Mouse (Mus musculus) left cerebral cortex, adult 2 months (tissue): Measurements from ENCODE around the gene Ttyh3. TPM values are rescaled to one million over a fixed set of nuclear protein-coding genes. Genes with fewer than 3 reads are reported as not detected.

Source experiments
- DNase-seq, 2 experiments: peaks; one replicate each; pipeline ENCODE4 v3.0.0; 2021 to 2022; ENCODE audit warnings: low spot score in 2 of 2, mixed read lengths in 1 of 2; ENCODE audit errors: extremely low spot score in 1 of 2
- H3K27ac ChIP-seq: fragments of 200-600 bp; 2 replicates; pipeline ENCODE4 v1.8.1; 2022
- H3K4me3 ChIP-seq: fragments of 200-600 bp; 2 replicates; pipeline ENCODE4 v1.8.1; 2022
- CTCF ChIP-seq: fragments of 200-600 bp; IDR thresholded peaks from 2 replicates; pipeline ENCODE4 v1.8.1; 2022; ENCODE audit warnings: antibody characterized with exemption, mild to moderate bottlenecking, moderate library complexity
- intact Hi-C: fragments of 180-260 bp; cut with DNase I; formaldehyde crosslinking; loops from one replicate; pipeline ENCODE4 v1.15.1; 2025
- total RNA-seq, 2 experiments: library from RNA; stranded (reverse); gene quantifications; 2 replicates each; pipeline ENCODE4 v1.2.3; 2021

The Ttyh3 gene
- total RNA-seq, 2 experiments from 2014 or later: 244 to 247 TPM

DNA sequence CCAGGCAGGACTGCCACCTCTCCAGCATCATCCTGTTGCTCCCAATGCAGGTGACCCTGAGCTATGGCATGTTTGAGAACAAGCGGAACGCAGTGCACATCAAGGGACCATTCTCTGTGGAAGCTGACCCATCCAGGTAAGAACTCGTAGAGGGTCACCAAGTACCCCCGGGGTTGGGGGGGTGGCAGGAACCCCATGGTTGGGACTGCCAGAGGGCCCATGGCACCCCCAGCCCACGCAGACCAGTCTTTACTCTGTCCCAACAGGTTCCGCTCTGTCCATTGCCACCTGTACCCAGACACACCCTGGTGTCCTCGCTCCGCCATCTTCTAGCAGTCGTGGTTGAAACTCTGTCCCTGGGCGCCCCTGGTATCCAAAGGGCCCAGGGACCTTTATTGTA is 34.7 kb downstream of the Ttyh3 start:
- no peak overlapping the region for H3K4me3 ChIP-seq
- H3K27ac ChIP-seq: no peak overlapping the region
- no peak for DNase-seq
- TF ChIP-seq CTCF: no peak
- intact Hi-C loops: no loop called here

DNA sequence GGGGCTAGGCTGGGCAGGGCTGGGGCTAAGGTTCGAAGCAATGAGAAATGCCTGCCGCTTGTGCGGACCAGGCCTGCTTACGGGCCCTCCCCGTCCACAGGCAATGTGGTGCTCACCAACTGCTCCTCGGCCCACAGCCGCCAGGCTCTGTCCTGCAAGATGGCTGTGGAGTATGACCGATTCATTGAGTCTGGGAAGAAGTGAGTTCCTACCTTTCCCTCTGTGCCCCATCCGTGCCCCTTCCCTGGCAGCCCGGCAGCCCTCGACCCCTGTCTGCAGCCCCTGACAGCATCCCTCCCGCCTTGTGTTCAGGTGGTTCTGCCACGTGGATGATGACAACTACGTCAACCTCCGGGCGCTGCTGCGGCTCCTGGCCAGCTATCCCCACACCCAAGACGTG is 36.6 kb downstream of the Ttyh3 start:
- H3K27ac ChIP-seq: no peak overlapping the region
- no peak for DNase-seq
- intact Hi-C loops: no loop called here
- TF ChIP-seq CTCF: no peak
- H3K4me3 ChIP-seq: no peak overlapping the region

DNA sequence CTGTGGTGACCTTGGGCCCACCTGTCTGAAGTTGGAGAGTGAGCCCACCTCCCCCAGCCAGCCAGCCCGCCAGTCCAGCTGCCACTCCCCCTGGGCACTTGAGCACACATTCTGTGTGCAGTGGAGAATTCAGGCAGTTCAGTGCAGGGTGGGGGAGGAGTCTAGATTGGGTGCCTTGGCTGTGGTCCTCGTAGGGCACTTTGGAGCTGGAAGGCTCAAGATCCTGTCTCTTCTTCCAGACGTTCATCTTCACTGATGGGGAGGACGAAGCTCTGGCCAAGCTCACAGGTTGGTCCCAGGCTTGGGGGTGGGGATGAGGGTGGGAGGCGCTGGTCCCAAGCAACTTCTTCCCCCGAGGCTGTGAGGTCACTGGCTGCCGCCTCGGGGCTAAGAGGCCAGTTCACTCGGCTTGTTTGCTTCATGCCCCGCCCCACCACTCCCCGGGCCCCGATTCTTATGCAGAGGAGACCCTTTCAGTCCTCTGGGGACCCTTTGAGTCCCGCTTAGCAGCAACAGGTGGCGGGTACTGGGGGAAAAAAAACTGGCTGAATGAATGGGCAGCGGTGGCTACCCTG is 37.1 kb downstream of the Ttyh3 start:
- H3K4me3 ChIP-seq: peak overlapping the region; percentile 40; the same call in 1 of the 2 replicates
- H3K27ac ChIP-seq: peak overlapping the region; percentile 83; the same call in 1 of the 2 replicates
- intact Hi-C loops: no loop called here
- DNase-seq: no peak
- no peak for TF ChIP-seq CTCF

DNA sequence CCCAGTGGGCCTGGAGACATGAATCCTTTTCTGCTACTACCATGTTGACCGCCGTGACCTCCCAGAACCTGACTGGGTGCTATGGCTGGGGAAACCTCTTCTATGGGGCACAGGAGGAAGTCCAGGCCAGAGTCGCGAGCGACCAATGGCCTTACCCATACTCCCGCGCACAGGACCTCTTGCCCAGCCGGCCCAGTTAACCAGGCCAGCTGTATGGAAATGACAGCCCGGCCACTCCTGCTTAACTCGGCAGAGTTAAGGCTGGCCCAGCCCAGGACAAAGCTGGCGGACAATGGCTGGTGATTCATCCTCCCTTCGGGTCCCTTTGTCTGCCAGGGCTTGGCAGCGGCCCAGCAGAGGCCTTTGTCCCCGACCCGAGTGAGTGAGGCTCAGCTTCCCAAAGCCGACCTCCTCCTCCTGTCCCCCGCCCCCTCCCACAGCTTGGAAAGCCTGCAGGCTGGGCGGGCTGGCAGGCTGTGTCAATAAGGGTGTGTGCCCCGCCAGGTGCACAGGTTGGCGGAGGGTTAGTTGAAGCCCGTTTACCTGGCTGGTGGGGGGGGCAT is 37.7 kb downstream of the Ttyh3 start:
- no peak for TF ChIP-seq CTCF
- Histone ChIP-seq H3K27ac (peak overlapping the region; percentile 83), H3K4me3 (peak overlapping the region; percentile 40)
- DNase-seq: peak in 1 of 2 experiments; percentile 62
- intact Hi-C loops: no loop called here

DNA sequence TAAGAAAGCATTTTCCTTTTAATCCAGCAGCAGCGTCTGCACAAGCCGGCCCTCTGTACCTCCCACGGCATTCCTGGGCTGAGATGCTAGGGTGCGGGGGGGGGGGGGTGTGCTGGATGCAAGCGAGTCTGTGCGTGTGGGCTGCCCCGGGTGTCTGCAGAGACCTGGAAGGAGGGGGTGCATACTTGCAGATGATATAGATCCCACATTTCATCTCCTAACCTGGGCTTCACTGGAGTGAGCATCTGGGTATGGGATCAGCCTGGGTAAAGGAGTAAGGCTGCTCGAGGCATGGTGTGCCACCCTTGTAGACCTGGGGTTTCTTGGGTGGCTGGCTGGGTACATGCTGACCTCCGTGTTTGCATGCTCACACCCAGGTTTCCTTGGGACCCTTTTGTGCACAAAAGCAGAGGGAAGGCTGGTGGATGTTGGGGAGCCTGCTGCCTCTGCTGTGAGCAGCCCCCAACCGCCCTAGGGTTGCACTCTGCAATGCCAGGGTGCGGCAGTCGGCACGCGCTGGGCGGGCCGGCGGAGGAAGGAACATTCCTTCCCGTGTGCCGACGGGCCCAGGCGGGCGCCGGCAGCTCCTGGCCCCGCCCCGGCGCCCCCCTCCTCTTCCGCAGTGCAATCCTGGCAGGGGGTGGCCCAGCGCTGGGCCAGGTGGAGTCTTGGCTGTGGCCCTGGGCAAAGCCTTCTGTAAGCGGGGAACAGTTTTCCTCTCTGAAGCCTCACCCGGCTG is 38.4 kb downstream of the Ttyh3 start:
- DNase-seq: no peak
- TF ChIP-seq CTCF: no peak
- H3K4me3 ChIP-seq: peak overlapping the region; percentile 40
- intact Hi-C loops: no loop called here
- H3K27ac ChIP-seq: peak overlapping the region; percentile 83

DNA sequence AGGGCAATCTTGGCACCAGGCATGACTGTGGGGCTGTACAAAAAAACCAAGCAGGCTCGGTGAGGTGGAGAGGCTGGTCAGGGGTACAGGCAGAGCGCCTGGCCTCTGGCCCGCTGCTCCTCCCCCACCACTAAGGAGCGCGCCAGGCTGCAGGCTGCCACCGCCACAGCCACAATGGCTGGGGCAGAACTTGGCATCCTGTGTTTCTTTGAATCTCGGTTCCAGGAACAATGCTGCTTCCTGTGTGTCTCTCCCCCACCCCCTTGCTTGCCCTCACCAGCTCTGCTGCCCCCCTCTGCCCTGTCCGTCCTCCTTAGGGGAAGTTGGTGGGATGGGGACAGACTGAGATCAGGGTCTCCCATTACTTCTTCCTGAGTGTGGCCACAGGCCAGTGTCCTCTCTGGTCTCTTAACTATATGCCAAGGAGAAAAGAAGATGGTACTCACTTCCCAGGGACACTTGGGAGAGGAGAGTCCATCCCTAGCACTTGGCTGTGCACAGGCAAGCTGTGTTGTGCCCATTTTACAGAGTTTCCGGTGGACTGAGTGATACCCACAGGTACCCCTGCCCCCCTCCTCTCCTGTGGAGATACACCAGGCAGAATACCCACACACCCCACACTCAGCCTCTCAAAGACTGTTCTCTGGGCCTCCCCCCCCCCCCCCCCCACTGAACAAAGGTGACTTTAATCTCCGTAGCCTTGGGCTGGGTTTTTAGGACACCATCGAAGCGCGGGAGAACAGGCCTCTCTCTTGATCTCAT is 39.1 kb downstream of the Ttyh3 start:
- TF ChIP-seq CTCF: no peak
- DNase-seq: peak in 1 of 2 experiments; percentile 62
- intact Hi-C loops: loop anchor here (2.0 kb wide), 1 partner anchor 41 kb away; no protein-coding TSS in a partner anchor
- peak overlapping the region; percentile 45 for H3K4me3 ChIP-seq
- peak overlapping the region; percentile 80 for H3K27ac ChIP-seq

DNA sequence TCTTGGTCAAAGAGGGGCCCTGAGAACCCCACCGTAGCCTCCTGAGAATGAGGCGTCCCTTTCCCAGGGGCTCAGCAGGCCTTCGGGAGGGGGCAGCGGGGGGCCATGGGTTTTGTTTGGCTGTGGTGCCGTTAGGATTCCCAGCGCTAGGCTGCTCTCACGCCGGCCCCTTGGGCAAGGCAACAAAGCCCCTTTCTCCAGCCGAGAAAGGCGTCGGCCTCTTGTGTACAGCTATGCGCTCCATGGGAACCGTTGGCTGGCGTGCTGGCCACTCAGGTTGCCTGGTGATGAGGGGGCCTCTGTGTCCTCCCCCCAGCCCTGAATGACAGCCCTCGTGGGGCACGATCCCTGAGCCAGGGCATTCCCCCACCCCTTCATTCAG is 40.2 kb downstream of the Ttyh3 start:
- TF ChIP-seq CTCF: no peak
- peak overlapping the region; percentile 45 for H3K4me3 ChIP-seq
- H3K27ac ChIP-seq: peak overlapping the region; percentile 80
- no peak for DNase-seq
- intact Hi-C loops: loop anchor here (2.0 kb wide), 1 partner anchor 40 kb away; no protein-coding TSS in a partner anchor

DNA sequence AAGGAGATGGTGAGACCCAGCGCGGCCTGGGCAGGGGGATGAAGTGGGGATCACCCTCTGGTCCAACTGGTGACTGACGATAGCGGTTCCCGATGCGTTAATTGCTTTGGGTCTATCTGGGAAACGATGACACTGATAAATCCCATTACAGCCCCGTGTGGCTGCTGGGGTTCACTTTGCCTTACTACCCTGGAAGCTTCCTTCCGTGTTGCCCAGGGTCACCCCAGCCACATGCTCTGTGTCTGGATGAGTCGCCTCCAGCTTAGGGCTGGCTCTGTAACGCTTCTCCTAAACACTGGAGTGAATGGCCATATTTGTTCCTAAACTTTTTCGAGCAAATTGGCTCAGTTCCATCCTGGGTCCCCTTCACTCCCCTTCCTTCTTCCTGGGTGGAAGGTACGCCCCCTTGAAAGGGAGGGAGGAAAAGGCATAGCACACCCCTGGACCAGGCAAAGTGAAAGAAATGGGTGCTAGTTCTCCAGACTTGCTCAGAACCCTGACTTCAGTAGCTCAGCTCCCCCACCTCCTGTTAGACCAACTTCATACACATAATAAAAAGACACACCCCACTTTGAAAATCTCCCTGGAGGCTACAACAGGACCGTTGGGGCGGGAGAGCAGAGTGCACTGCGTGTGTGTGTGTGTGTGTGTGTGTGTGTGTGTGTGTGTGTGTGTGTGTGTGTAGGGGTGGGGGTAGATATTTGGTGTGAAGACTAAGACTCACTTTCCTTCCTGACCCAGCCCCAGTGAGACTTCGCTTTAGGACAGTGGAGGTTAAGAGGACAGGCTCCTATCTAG is 40.8 kb downstream of the Ttyh3 start:
- DNase-seq: no peak
- TF ChIP-seq CTCF: no peak
- Histone ChIP-seq H3K4me3 (peak overlapping the region; percentile 45), H3K27ac (peak overlapping the region; percentile 80)
- intact Hi-C loops: loop anchor here (2.0 kb wide), 1 partner anchor 39 kb away; no protein-coding TSS in a partner anchor

DNA sequence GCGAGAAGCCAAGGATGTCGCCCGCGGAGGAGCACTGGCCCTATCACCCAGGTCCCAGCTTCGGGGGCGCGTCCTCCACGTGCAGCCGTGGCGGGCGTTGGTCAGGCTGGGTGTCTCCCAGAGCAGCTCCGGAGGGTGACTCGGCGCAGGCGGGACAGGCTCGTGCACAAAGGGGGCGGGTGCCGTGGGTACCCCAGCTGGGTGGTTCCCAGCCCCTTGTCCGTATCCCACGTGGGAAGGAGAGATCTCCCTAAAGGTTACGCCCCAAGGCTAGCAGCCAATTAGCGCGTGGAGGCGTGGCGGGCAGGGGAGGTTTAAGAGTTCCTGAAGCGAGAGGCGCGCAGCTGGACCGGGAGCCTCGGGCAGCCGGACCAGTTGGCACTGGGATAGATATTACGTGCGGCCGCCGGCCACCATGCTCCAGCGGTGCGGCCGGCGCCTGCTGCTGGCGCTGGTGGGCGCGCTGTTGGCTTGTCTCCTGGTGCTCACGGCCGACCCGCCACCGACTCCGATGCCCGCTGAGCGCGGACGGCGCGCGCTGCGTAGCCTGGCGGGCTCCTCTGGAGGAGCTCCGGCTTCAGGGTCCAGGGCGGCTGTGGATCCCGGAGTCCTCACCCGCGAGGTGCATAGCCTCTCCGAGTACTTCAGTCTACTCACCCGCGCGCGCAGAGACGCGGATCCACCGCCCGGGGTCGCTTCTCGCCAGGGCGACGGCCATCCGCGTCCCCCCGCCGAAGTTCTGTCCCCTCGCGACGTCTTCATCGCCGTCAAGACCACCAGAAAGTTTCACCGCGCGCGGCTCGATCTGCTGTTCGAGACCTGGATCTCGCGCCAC is 41.6 kb downstream of the Ttyh3 start, which contains the start of gene Lfng:
Gene Lfng (plus strand): TSS at position 320 of the 835 bp plus-strand sequence.
- intact Hi-C loops: no loop called here
- peak within 1 kb of the TSS; percentile 63 for H3K27ac ChIP-seq
- peak within 1 kb of the TSS; percentile 45 for H3K4me3 ChIP-seq
- peak; percentile 15; the same call in 1 of the 2 replicates for TF ChIP-seq CTCF
- DNase-seq: peak; percentile 63 to 77

DNA sequence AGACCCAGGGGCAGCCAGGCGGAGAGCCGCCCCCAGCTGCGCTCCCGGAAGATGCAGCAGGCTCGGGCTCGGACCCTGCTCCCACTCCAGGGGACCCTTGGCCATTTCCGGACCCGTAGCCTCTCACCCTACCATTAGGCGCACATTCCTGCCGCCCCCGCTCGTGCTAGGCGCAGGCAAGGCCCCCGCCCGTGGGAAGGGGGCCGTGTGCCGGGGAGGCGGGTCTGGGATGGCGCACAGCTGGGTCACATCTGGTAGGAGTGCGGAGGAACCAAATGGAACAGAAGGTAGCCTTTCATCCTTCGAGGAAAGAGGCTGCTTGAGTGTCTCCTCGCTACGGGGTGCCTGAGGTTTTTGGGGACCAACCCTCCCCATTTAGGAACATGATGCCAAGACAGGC is 42.4 kb downstream of the Ttyh3 start:
- intact Hi-C loops: no loop called here
- no peak overlapping the region for H3K4me3 ChIP-seq

More for the DNA sequence above, 42.4 kb downstream of the Ttyh3 start:
- no peak for TF ChIP-seq CTCF
- H3K27ac ChIP-seq: no peak overlapping the region
- DNase-seq: no peak
